Mouse (Mus musculus) midbrain, embryonic 13.5 days (tissue): ENCODE measurements around the gene Aldh9a1. TPM values are rescaled to one million over a fixed set of nuclear protein-coding genes. Genes with fewer than 3 reads are reported as not detected.

Source experiments
- ATAC-seq: fragments of 200-750 bp; cut with Nextera tagmentation; 2 replicates; pipeline ENCODE4 v1.8.0; 2017; ENCODE audit warnings: mild to moderate bottlenecking, moderate TSS enrichment, moderate library complexity
- H3K27ac ChIP-seq: fragments of 300-500 bp; sonication (generic); 2 replicates; pipeline ENCODE4 v1.5.1; 2015; ENCODE audit warnings: inconsistent platforms, mild to moderate bottlenecking, moderate library complexity
- H3K27me3 ChIP-seq: fragments of 300-500 bp; sonication (generic); 2 replicates; pipeline ENCODE4 v1.6.1; 2015; ENCODE audit warnings: mild to moderate bottlenecking, inconsistent platforms
- H3K36me3 ChIP-seq: fragments of 300-500 bp; sonication (generic); 2 replicates; pipeline ENCODE4 v1.6.1; 2015; ENCODE audit warnings: mild to moderate bottlenecking, inconsistent platforms
- H3K4me1 ChIP-seq: fragments of 300-500 bp; sonication (generic); replicated peaks from 2 replicates; pipeline ENCODE4 v1.6.1; 2015; ENCODE audit warnings: inconsistent platforms
- H3K4me2 ChIP-seq: fragments of 300-500 bp; sonication (generic); replicated peaks from 2 replicates; pipeline ENCODE4 v1.6.1; 2015; ENCODE audit warnings: moderate library complexity, mild to moderate bottlenecking, inconsistent platforms
- H3K4me3 ChIP-seq: fragments of 300-500 bp; sonication (generic); replicated peaks from 2 replicates; pipeline ENCODE4 v1.5.1; 2015; ENCODE audit warnings: mild to moderate bottlenecking, inconsistent platforms
- H3K9ac ChIP-seq: fragments of 300-500 bp; sonication (generic); replicated peaks from 2 replicates; pipeline ENCODE4 v1.6.1; 2015; ENCODE audit warnings: mild to moderate bottlenecking, inconsistent platforms
- H3K9me3 ChIP-seq: fragments of 300-500 bp; sonication (generic); 2 replicates; pipeline ENCODE4 v1.6.1; 2016; ENCODE audit warnings: mild to moderate bottlenecking, inconsistent platforms
- WGBS: fragments of 180-500 bp; shearing (Covaris S2); methylation state at CpG from one replicate; pipeline ENCODE4 v1.1.7; 2015; 5-methylcytosine and 5-hydroxymethylcytosine counted together
- polyA plus RNA-seq: library from polyadenylated mRNA; unstranded; fragments of >200 nt; fragmentation: Nextera tagmentation; extraction: Ambion mirVana; gene quantifications from 2 replicates; pipeline ENCODE4 v1.2.1, GENCODE M21; 2015

Gene Aldh9a1
- polyA plus RNA-seq, 1 experiment from 2014 or later, result 28.1 TPM

- Histone ChIP-seq H3K4me2 (no peak overlapping the region), H3K9me3 (no peaks in the 10 kb centered on the region), H3K27me3 (0 out of 2 replicates have a peak, but pooled peaks cover 6% of the 10 kb centered on the region), H3K4me1 (peaks cover 5% of the 10 kb centered on the region), H3K27ac (no peak overlapping the region), H3K9ac (no peak overlapping the region), H3K36me3 (peaks cover 14% of the 10 kb centered on the region), H3K4me3 (no peak overlapping the region)
- 67% methylated on average over 5 of the region's 5 CpGs for WGBS
- no peak for ATAC-seq
Observed at GRCm38 (mm10) chr1:167379751-167380150, 30.0 kb downstream of the Aldh9a1 start.

GRCm38 (mm10) chr1:167380223-167380622, 30.4 kb downstream of the Aldh9a1 start:
- Histone ChIP-seq H3K9ac (no peak overlapping the region), H3K4me2 (no peak overlapping the region), H3K27ac (no peak overlapping the region), H3K4me3 (no peak overlapping the region), H3K27me3 (0 out of 2 replicates have a peak, but pooled peaks cover 4% of the 10 kb centered on the region), H3K9me3 (no peaks in the 10 kb centered on the region), H3K4me1 (0 out of 2 replicates have a peak, but pooled peaks cover 5% of the 10 kb centered on the region), H3K36me3 (peaks cover 14% of the 10 kb centered on the region)
- no peak for ATAC-seq
- 78% methylated on average over 2 of the region's 2 CpGs for WGBS

- no peak for ATAC-seq
- WGBS, result 85% methylated on average over 8 of the region's 8 CpGs
Observed at GRCm38 (mm10) chr1:167381050-167382015, 31.5 kb downstream of the Aldh9a1 start.

GRCm38 (mm10) chr1:167382316-167382715, 32.5 kb downstream of the Aldh9a1 start:
- 88% methylated on average over 7 of the region's 7 CpGs for WGBS
- Histone ChIP-seq H3K4me2 (no peak overlapping the region), H3K27me3 (no peaks in the 10 kb centered on the region), H3K9me3 (no peaks in the 10 kb centered on the region), H3K4me3 (no peak overlapping the region), H3K36me3 (peaks cover 2% of the 10 kb centered on the region; the same call in 1 of the 2 replicates), H3K4me1 (0 out of 2 replicates have a peak, but pooled peaks cover 5% of the 10 kb centered on the region), H3K9ac (no peak overlapping the region), H3K27ac (no peak overlapping the region)
- ATAC-seq, result no peak

More at GRCm38 (mm10) chr1:167381050-167382015, 31.5 kb downstream of the Aldh9a1 start:
- no peaks in the 10 kb centered on the region for H3K27me3 ChIP-seq
- H3K9me3 ChIP-seq, result no peaks in the 10 kb centered on the region
- H3K4me2 ChIP-seq, result no peak overlapping the region
- no peak overlapping the region for H3K9ac ChIP-seq
- H3K4me3 ChIP-seq, result no peak overlapping the region
- H3K4me1 ChIP-seq, result 0 out of 2 replicates have a peak, but pooled peaks cover 5% of the 10 kb centered on the region
- H3K36me3 ChIP-seq, result peaks cover 8% of the 10 kb centered on the region
- no peak overlapping the region for H3K27ac ChIP-seq

- no peak for ATAC-seq
- H3K9ac ChIP-seq, result no peak overlapping the region
Observed at GRCm38 (mm10) chr1:167382763-167383162, 33.0 kb downstream of the Aldh9a1 start.

GRCm38 (mm10) chr1:167383178-167383577, 33.4 kb downstream of the Aldh9a1 start:
- ATAC-seq, result no peak
- WGBS, result 85% methylated on average over 5 of the region's 5 CpGs

More at GRCm38 (mm10) chr1:167382763-167383162, 33.0 kb downstream of the Aldh9a1 start:
- Histone ChIP-seq H3K9me3 (no peaks in the 10 kb centered on the region), H3K27me3 (no peaks in the 10 kb centered on the region), H3K36me3 (no peaks in the 10 kb centered on the region), H3K27ac (no peak overlapping the region), H3K4me2 (no peak overlapping the region), H3K4me3 (no peak overlapping the region), H3K4me1 (0 out of 2 replicates have a peak, but pooled peaks cover 5% of the 10 kb centered on the region)
- 80% methylated on average over 5 of the region's 5 CpGs for WGBS

GRCm38 (mm10) chr1:167384156-167384555, 34.4 kb downstream of the Aldh9a1 start:
- H3K4me1 ChIP-seq, result 0 out of 2 replicates have a peak, but pooled peaks cover 5% of the 10 kb centered on the region
- H3K36me3 ChIP-seq, result no peaks in the 10 kb centered on the region
- WGBS, result 76% methylated on average over 3 of the region's 3 CpGs
- H3K27me3 ChIP-seq, result no peaks in the 10 kb centered on the region
- no peak overlapping the region for H3K4me3 ChIP-seq
- no peaks in the 10 kb centered on the region for H3K9me3 ChIP-seq
- ATAC-seq, result no peak
- H3K4me2 ChIP-seq, result no peak overlapping the region
- H3K9ac ChIP-seq, result no peak overlapping the region
- no peak overlapping the region for H3K27ac ChIP-seq

More at GRCm38 (mm10) chr1:167383178-167383577, 33.4 kb downstream of the Aldh9a1 start:
- Histone ChIP-seq H3K4me3 (no peak overlapping the region), H3K9ac (no peak overlapping the region), H3K27ac (no peak overlapping the region), H3K4me1 (0 out of 2 replicates have a peak, but pooled peaks cover 5% of the 10 kb centered on the region), H3K9me3 (no peaks in the 10 kb centered on the region), H3K36me3 (no peaks in the 10 kb centered on the region), H3K27me3 (no peaks in the 10 kb centered on the region), H3K4me2 (no peak overlapping the region)

- H3K27ac ChIP-seq, result no peak overlapping the region
- no peak overlapping the region for H3K4me3 ChIP-seq
- no peak for ATAC-seq
- H3K9ac ChIP-seq, result no peak overlapping the region
- WGBS, result 94% methylated on average over 2 of the region's 2 CpGs
- no peaks in the 10 kb centered on the region for H3K27me3 ChIP-seq
- 0 out of 2 replicates have a peak, but pooled peaks cover 5% of the 10 kb centered on the region for H3K4me1 ChIP-seq
- H3K36me3 ChIP-seq, result no peaks in the 10 kb centered on the region
- H3K4me2 ChIP-seq, result no peak overlapping the region
- no peaks in the 10 kb centered on the region for H3K9me3 ChIP-seq
Observed at GRCm38 (mm10) chr1:167385211-167385610, 35.4 kb downstream of the Aldh9a1 start.

- 36% methylated on average over 5 of the region's 5 CpGs for WGBS
- no peak overlapping the region for H3K4me3 ChIP-seq
- H3K9me3 ChIP-seq, result no peaks in the 10 kb centered on the region
- H3K4me1 ChIP-seq, result 0 out of 2 replicates have a peak, but pooled peaks cover 5% of the 10 kb centered on the region
- no peaks in the 10 kb centered on the region for H3K27me3 ChIP-seq
- no peak overlapping the region for H3K4me2 ChIP-seq
- H3K9ac ChIP-seq, result no peak overlapping the region
- H3K36me3 ChIP-seq, result no peaks in the 10 kb centered on the region
- ATAC-seq, result no peak
- no peak overlapping the region for H3K27ac ChIP-seq
Observed at GRCm38 (mm10) chr1:167385636-167386035, 35.8 kb downstream of the Aldh9a1 start.

- Histone ChIP-seq H3K4me2 (no peak overlapping the region), H3K27me3 (0 out of 2 replicates have a peak, but pooled peaks cover 6% of the 10 kb centered on the region), H3K27ac (no peak overlapping the region), H3K9me3 (no peaks in the 10 kb centered on the region), H3K36me3 (no peaks in the 10 kb centered on the region), H3K4me1 (0 out of 2 replicates have a peak, but pooled peaks cover 5% of the 10 kb centered on the region), H3K4me3 (no peak overlapping the region), H3K9ac (no peak overlapping the region)
- 46% methylated on average over 2 of the region's 2 CpGs for WGBS
- ATAC-seq, result no peak
Observed at GRCm38 (mm10) chr1:167386466-167386865, 36.7 kb downstream of the Aldh9a1 start.

- Histone ChIP-seq H3K27me3 (peaks cover 11% of the 10 kb centered on the region), H3K27ac (no peak overlapping the region), H3K36me3 (no peaks in the 10 kb centered on the region), H3K4me3 (no peak overlapping the region), H3K9me3 (no peaks in the 10 kb centered on the region), H3K4me1 (peaks cover 5% of the 10 kb centered on the region; the same call in 1 of the 2 replicates), H3K4me2 (no peak overlapping the region), H3K9ac (no peak overlapping the region)
- no peak for ATAC-seq
- 90% methylated on average over 2 of the region's 2 CpGs for WGBS
Observed at GRCm38 (mm10) chr1:167387310-167387709, 37.5 kb downstream of the Aldh9a1 start.

- Histone ChIP-seq H3K4me2 (no peak overlapping the region), H3K27ac (no peak overlapping the region), H3K4me3 (no peak overlapping the region), H3K36me3 (no peaks in the 10 kb centered on the region), H3K4me1 (peaks cover 7% of the 10 kb centered on the region), H3K9me3 (no peaks in the 10 kb centered on the region), H3K9ac (no peak overlapping the region), H3K27me3 (peaks cover 15% of the 10 kb centered on the region)
- no peak for ATAC-seq
- 73% methylated on average over 3 of the region's 3 CpGs for WGBS
Observed at GRCm38 (mm10) chr1:167387796-167388195, 38.0 kb downstream of the Aldh9a1 start.
